Mouse (Mus musculus): Measurements from ENCODE around the gene Limch1. TPM values are rescaled to one million over a fixed set of nuclear protein-coding genes. Genes with fewer than 3 reads are reported as not detected.

Gene Limch1
- polyA plus RNA-seq, 1 experiment from 2014 or later, result 1.5 TPM

- H3K4me1 ChIP-seq (ENCODE audit: control insufficient read depth, low read depth, low read length), result no peaks in the 10 kb centered on the region
- no peaks in the 10 kb centered on the region for H3K27me3 ChIP-seq (ENCODE audit: control insufficient read depth, insufficient read depth, low read depth, low read length)
- no peak overlapping the region for H3K4me3 ChIP-seq (ENCODE audit: low read depth, low read length)
- H3K9me3 ChIP-seq (replicated peaks; ENCODE audit: control insufficient read depth, low read length), result no peaks in the 10 kb centered on the region
- WGBS (ENCODE audit: insufficient replicate concordance), result 67% methylated on average over 9 of the region's 9 CpGs
- no peak for ATAC-seq (ENCODE audit: low read depth)
- no peaks in the 10 kb centered on the region for H3K36me3 ChIP-seq (ENCODE audit: control insufficient read depth, insufficient read depth)
- H3K4me2 ChIP-seq (ENCODE audit: low read depth, low read length), result no peak overlapping the region
- no peak overlapping the region for H3K27ac ChIP-seq (ENCODE audit: low read length)
- no peak overlapping the region for H3K9ac ChIP-seq (ENCODE audit: low read depth, low read length)
These were observed 163.3 kb downstream of the Limch1 start for GRCm38 (mm10) chr5:66908883-66909282.

GRCm38 (mm10) chr5:66909962-66910361 is 164.3 kb downstream of the Limch1 start:
- no peaks in the 10 kb centered on the region for H3K9me3 ChIP-seq (replicated peaks; ENCODE audit: control insufficient read depth, low read length)
- no peak overlapping the region for H3K4me2 ChIP-seq (ENCODE audit: low read depth, low read length)
- H3K27me3 ChIP-seq (ENCODE audit: control insufficient read depth, insufficient read depth, low read depth, low read length), result no peaks in the 10 kb centered on the region
- no peak overlapping the region for H3K27ac ChIP-seq (ENCODE audit: low read length)
- no peak overlapping the region for H3K9ac ChIP-seq (ENCODE audit: low read depth, low read length)
- no peak overlapping the region for H3K4me3 ChIP-seq (ENCODE audit: low read depth, low read length)
- H3K4me1 ChIP-seq (ENCODE audit: control insufficient read depth, low read depth, low read length), result no peaks in the 10 kb centered on the region
- 37% methylated on average over 2 of the region's 2 CpGs for WGBS (ENCODE audit: insufficient replicate concordance)
- no peak for ATAC-seq (ENCODE audit: low read depth)
- no peaks in the 10 kb centered on the region for H3K36me3 ChIP-seq (ENCODE audit: control insufficient read depth, insufficient read depth)

DNA sequence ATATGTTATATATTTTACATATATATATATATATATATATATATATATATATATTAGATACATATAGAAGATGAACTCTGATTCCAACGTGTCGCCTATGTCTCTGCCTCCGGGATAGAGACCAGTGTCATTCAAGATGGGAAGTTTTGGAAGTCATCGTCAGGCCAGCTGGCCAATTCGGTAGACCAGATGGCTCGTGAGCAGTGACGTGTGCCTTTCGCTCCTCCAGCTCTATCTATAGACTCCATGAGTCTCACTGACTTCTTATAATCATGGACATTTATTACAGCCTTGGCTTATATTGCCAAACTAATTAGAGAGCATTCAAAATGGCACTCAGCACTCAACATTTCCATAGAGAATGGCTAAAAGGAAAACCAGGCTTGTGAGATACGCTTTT is 165.0 kb downstream of the Limch1 start:
- WGBS (ENCODE audit: insufficient replicate concordance), result 78% methylated on average over 9 of the region's 9 CpGs
- no peak for ATAC-seq (ENCODE audit: low read depth)
- Histone ChIP-seq H3K9me3 (replicated peaks; ENCODE audit: control insufficient read depth, low read length) (no peaks in the 10 kb centered on the region), H3K9ac (ENCODE audit: low read depth, low read length) (no peak overlapping the region), H3K4me2 (ENCODE audit: low read depth, low read length) (no peak overlapping the region), H3K27ac (ENCODE audit: low read length) (no peak overlapping the region), H3K4me1 (ENCODE audit: control insufficient read depth, low read depth, low read length) (no peaks in the 10 kb centered on the region), H3K27me3 (ENCODE audit: control insufficient read depth, insufficient read depth, low read depth, low read length) (no peaks in the 10 kb centered on the region), H3K4me3 (ENCODE audit: low read depth, low read length) (no peak overlapping the region), H3K36me3 (ENCODE audit: control insufficient read depth, insufficient read depth) (no peaks in the 10 kb centered on the region)

GRCm38 (mm10) chr5:66911068-66911467 is 165.4 kb downstream of the Limch1 start:
- no peak for ATAC-seq (ENCODE audit: low read depth)
- no peaks in the 10 kb centered on the region for H3K27me3 ChIP-seq (ENCODE audit: control insufficient read depth, insufficient read depth, low read depth, low read length)
- no peak overlapping the region for H3K4me3 ChIP-seq (ENCODE audit: low read depth, low read length)
- no peaks in the 10 kb centered on the region for H3K9me3 ChIP-seq (replicated peaks; ENCODE audit: control insufficient read depth, low read length)
- H3K4me2 ChIP-seq (ENCODE audit: low read depth, low read length), result no peak overlapping the region
- no peaks in the 10 kb centered on the region for H3K36me3 ChIP-seq (ENCODE audit: control insufficient read depth, insufficient read depth)
- H3K4me1 ChIP-seq (ENCODE audit: control insufficient read depth, low read depth, low read length), result no peaks in the 10 kb centered on the region
- H3K27ac ChIP-seq (ENCODE audit: low read length), result no peak overlapping the region
- 70% methylated on average over 4 of the region's 4 CpGs for WGBS (ENCODE audit: insufficient replicate concordance)
- no peak overlapping the region for H3K9ac ChIP-seq (ENCODE audit: low read depth, low read length)

- 66% methylated on average over 6 of the region's 6 CpGs for WGBS (ENCODE audit: insufficient replicate concordance)
- no peak overlapping the region for H3K4me2 ChIP-seq (ENCODE audit: low read depth, low read length)
- no peak overlapping the region for H3K4me3 ChIP-seq (ENCODE audit: low read depth, low read length)
- H3K27ac ChIP-seq (ENCODE audit: low read length), result no peak overlapping the region
- H3K9ac ChIP-seq (ENCODE audit: low read depth, low read length), result no peak overlapping the region
- no peaks in the 10 kb centered on the region for H3K9me3 ChIP-seq (replicated peaks; ENCODE audit: control insufficient read depth, low read length)
- H3K27me3 ChIP-seq (ENCODE audit: control insufficient read depth, insufficient read depth, low read depth, low read length), result no peaks in the 10 kb centered on the region
- H3K36me3 ChIP-seq (ENCODE audit: control insufficient read depth, insufficient read depth), result no peaks in the 10 kb centered on the region
- no peaks in the 10 kb centered on the region for H3K4me1 ChIP-seq (ENCODE audit: control insufficient read depth, low read depth, low read length)
- no peak for ATAC-seq (ENCODE audit: low read depth)
These were observed 168.2 kb downstream of the Limch1 start for GRCm38 (mm10) chr5:66913791-66914190.

GRCm38 (mm10) chr5:66917353-66918315 is 172.0 kb downstream of the Limch1 start:
- Histone ChIP-seq H3K4me3 (ENCODE audit: low read depth, low read length) (no peak overlapping the region), H3K27me3 (ENCODE audit: control insufficient read depth, insufficient read depth, low read depth, low read length) (no peaks in the 10 kb centered on the region), H3K9ac (ENCODE audit: low read depth, low read length) (no peak overlapping the region), H3K9me3 (replicated peaks; ENCODE audit: control insufficient read depth, low read length) (no peaks in the 10 kb centered on the region), H3K4me1 (ENCODE audit: control insufficient read depth, low read depth, low read length) (no peaks in the 10 kb centered on the region), H3K4me2 (ENCODE audit: low read depth, low read length) (no peak overlapping the region), H3K27ac (ENCODE audit: low read length) (no peak overlapping the region), H3K36me3 (ENCODE audit: control insufficient read depth, insufficient read depth) (no peaks in the 10 kb centered on the region)
- ATAC-seq (ENCODE audit: low read depth), result no peak
- 59% methylated on average over 8 of the region's 8 CpGs for WGBS (ENCODE audit: insufficient replicate concordance)

GRCm38 (mm10) chr5:66918316-66919305 is 173.0 kb downstream of the Limch1 start:
- no peak overlapping the region for H3K4me2 ChIP-seq (ENCODE audit: low read depth, low read length)
- H3K36me3 ChIP-seq (ENCODE audit: control insufficient read depth, insufficient read depth), result no peaks in the 10 kb centered on the region
- WGBS (ENCODE audit: insufficient replicate concordance), result 52% methylated on average over 11 of the region's 11 CpGs
- no peaks in the 10 kb centered on the region for H3K9me3 ChIP-seq (replicated peaks; ENCODE audit: control insufficient read depth, low read length)
- H3K4me3 ChIP-seq (ENCODE audit: low read depth, low read length), result no peak overlapping the region
- H3K27ac ChIP-seq (ENCODE audit: low read length), result no peak overlapping the region
- ATAC-seq (ENCODE audit: low read depth), result no peak
- no peaks in the 10 kb centered on the region for H3K27me3 ChIP-seq (ENCODE audit: control insufficient read depth, insufficient read depth, low read depth, low read length)
- H3K4me1 ChIP-seq (ENCODE audit: control insufficient read depth, low read depth, low read length), result no peaks in the 10 kb centered on the region
- no peak overlapping the region for H3K9ac ChIP-seq (ENCODE audit: low read depth, low read length)

- H3K9ac ChIP-seq (ENCODE audit: low read depth, low read length), result no peak overlapping the region
- no peak overlapping the region for H3K4me3 ChIP-seq (ENCODE audit: low read depth, low read length)
- no peak overlapping the region for H3K4me2 ChIP-seq (ENCODE audit: low read depth, low read length)
- no peak for ATAC-seq (ENCODE audit: low read depth)
- H3K9me3 ChIP-seq (replicated peaks; ENCODE audit: control insufficient read depth, low read length), result no peaks in the 10 kb centered on the region
- H3K27me3 ChIP-seq (ENCODE audit: control insufficient read depth, insufficient read depth, low read depth, low read length), result no peaks in the 10 kb centered on the region
- H3K27ac ChIP-seq (ENCODE audit: low read length), result no peak overlapping the region
- no peaks in the 10 kb centered on the region for H3K4me1 ChIP-seq (ENCODE audit: control insufficient read depth, low read depth, low read length)
- WGBS (ENCODE audit: insufficient replicate concordance), result 51% methylated on average over 5 of the region's 5 CpGs
- no peaks in the 10 kb centered on the region for H3K36me3 ChIP-seq (ENCODE audit: control insufficient read depth, insufficient read depth)
These were observed 177.0 kb downstream of the Limch1 start for GRCm38 (mm10) chr5:66922582-66922981.
